ENCODE assay signal across 11 mouse cellular contexts in the genomic region with DNA sequence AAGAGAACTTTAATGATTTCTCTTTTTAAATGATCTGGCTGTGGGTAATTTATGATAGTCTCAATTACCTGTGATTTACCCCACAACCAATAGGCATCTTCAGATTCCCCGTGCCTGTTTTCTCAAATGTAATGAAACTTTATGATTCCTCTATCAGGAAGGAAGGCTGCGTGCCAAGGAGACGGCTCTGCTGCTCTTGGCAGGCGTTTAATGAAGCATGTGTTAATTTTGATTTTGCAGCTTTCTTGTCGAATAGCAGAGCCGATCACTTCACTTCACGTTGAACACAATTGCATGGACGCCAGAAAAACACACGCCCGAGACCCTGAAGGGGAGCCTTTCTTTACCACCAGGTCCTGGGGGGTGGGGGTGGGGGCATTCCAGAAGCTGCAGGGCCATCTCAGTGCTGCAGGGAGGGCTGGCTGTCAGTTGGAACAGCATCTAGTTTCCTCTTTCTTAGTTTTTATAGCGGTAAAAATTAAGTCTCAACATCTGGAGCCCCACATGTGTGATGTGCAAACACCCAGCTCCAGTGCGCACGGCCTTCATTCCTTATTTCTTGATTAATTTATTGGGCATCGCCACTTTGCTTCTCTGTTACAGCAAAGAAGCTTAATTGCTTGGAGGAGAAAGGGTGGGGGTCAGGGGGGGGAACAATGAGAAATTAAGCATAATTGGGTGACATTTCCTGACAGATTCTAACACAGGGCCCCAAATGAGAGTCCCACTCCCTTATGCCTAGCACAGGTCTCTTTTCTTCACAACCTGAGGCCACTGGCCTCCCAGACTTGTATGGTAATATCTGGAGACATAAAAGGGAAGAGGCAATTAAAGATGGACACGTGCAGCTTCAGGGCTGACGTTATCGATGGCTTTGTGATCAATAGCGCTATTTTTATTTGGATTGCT.
DNase-seq lines count a peak whose midpoint lies in the region; ATAC-seq and TF ChIP-seq lines count a peak whose summit lies in the region.
"Had no signal": no experiment of that assay in that cellular context is flagged by ENCODE, and none has a peak within 500 bp of the region (broad histone marks: within the 10 kb centered on the region; RNA-seq: fewer than 3 reads in every experiment).

No protein-coding gene starts in this region.

- no peak for TF ChIP-seq CTCF in kidney, postnatal 0 days (IDR thresholded peaks at IDR 0.05; ENCODE audit: low read depth)

- ATAC-seq in kidney, postnatal 0 days (replicated peaks; ENCODE audit: low FRiP score, low read depth) = no peak
- ATAC-seq in forebrain, embryonic 14.5 days = peak; percentile 50; the same call in 1 of the 2 replicates
- peak; percentile 46 for ATAC-seq in limb, embryonic 14.5 days (ENCODE audit: low FRiP score, low read depth)
- ATAC-seq in frontal cortex, adult (ENCODE audit: low TSS enrichment) = no peak

- H3K27ac ChIP-seq in kidney, postnatal 0 days = no peak overlapping the region
- no peak overlapping the region for H3K27ac ChIP-seq in forebrain, embryonic 14.5 days (ENCODE audit: low read depth, low read length)
- H3K27ac ChIP-seq in limb, embryonic 14.5 days (replicated peaks; ENCODE audit: low read depth, low read length) = peak overlapping the region; percentile 65

- peak overlapping the region; percentile 10; the same call in 1 of the 2 replicates for H3K4me2 ChIP-seq in kidney, postnatal 0 days (ENCODE audit: low read length)
- H3K4me2 ChIP-seq in forebrain, embryonic 14.5 days (ENCODE audit: low read length) = no peak overlapping the region
- H3K4me2 ChIP-seq in limb, embryonic 14.5 days (replicated peaks; ENCODE audit: low read depth, low read length, severe bottlenecking) = no peak overlapping the region; the same call in 1 of the 2 replicates

- TF ChIP-seq POLR2A in limb, embryonic 14.5 days (IDR thresholded peaks at IDR 0.05; ENCODE audit: borderline replicate concordance, extremely low read depth, insufficient read depth, insufficient read length) = no peak

- peaks cover 10% of the 10 kb centered on the region; the same call in 1 of the 2 replicates for H3K4me1 ChIP-seq in kidney, postnatal 0 days (replicated peaks; ENCODE audit: insufficient read depth, low read length)
- H3K4me1 ChIP-seq in forebrain, embryonic 14.5 days (ENCODE audit: control insufficient read depth, insufficient read depth, low read length) = peaks cover 3% of the 10 kb centered on the region; the same call in 1 of the 2 replicates
- H3K4me1 ChIP-seq in limb, embryonic 14.5 days (ENCODE audit: control insufficient read depth, insufficient read depth, low read length) = peaks cover 18% of the 10 kb centered on the region

- WGBS in kidney, postnatal 0 days = 25% methylated on average over 18 of the region's 18 CpGs
- 31% methylated on average over 18 of the region's 18 CpGs for WGBS in forebrain, embryonic 14.5 days
- 17% methylated on average over 18 of the region's 18 CpGs for WGBS in limb, embryonic 14.5 days

- no peak overlapping the region for H3K4me3 ChIP-seq in kidney, postnatal 0 days (replicated peaks; ENCODE audit: low read depth, low read length)
- H3K4me3 ChIP-seq in forebrain, embryonic 14.5 days (ENCODE audit: low read depth, low read length) = no peak overlapping the region
- no peak overlapping the region for H3K4me3 ChIP-seq in limb, embryonic 14.5 days (replicated peaks; ENCODE audit: low read length)

- no peaks in the 10 kb centered on the region for H3K27me3 ChIP-seq in kidney, postnatal 0 days (ENCODE audit: insufficient read depth, low read length)
- H3K27me3 ChIP-seq in forebrain, embryonic 14.5 days (replicated peaks; ENCODE audit: control insufficient read depth, insufficient read depth, low read length) = no peaks in the 10 kb centered on the region
- no peaks in the 10 kb centered on the region for H3K27me3 ChIP-seq in limb, embryonic 14.5 days (ENCODE audit: control insufficient read depth, insufficient read depth, low read length)

- no peak overlapping the region for H3K9ac ChIP-seq in kidney, postnatal 0 days (ENCODE audit: low read depth, low read length)
- no peak overlapping the region for H3K9ac ChIP-seq in forebrain, embryonic 14.5 days (ENCODE audit: low read length)
- no peak overlapping the region for H3K9ac ChIP-seq in limb, embryonic 14.5 days (ENCODE audit: low read depth, low read length, severe bottlenecking)

- H3K9me3 ChIP-seq in kidney, postnatal 0 days (replicated peaks; ENCODE audit: low read length) = no peaks in the 10 kb centered on the region
- peaks cover 5% of the 10 kb centered on the region; the same call in 1 of the 2 replicates for H3K9me3 ChIP-seq in forebrain, embryonic 14.5 days (replicated peaks; ENCODE audit: control insufficient read depth, low read length)
- 0 out of 2 replicates have a peak, but pooled peaks cover 4% of the 10 kb centered on the region for H3K9me3 ChIP-seq in limb, embryonic 14.5 days (ENCODE audit: control insufficient read depth, low read length)

- no peaks in the 10 kb centered on the region for H3K36me3 ChIP-seq in kidney, postnatal 0 days (ENCODE audit: insufficient read depth, low read length)
- no peaks in the 10 kb centered on the region for H3K36me3 ChIP-seq in forebrain, embryonic 14.5 days (ENCODE audit: control insufficient read depth, insufficient read depth, low read length)
- H3K36me3 ChIP-seq in limb, embryonic 14.5 days (ENCODE audit: control insufficient read depth, insufficient read depth, low read length) = no peaks in the 10 kb centered on the region

- DNase-seq in kidney, postnatal 0 days (ENCODE audit: low spot score) = peak; percentile 51
- DNase-seq in kidney, postnatal 36 days = no peak
- peak; percentile 70 for DNase-seq in MN1 (ENCODE audit: low spot score)
- DNase-seq in forebrain, embryonic 14.5 days (ENCODE audit: low spot score) = peak; percentile 83
- DNase-seq in limb, embryonic 14.5 days (ENCODE audit: low spot score) = peak; percentile 69
- DNase-seq in ovary, adult 18-20 months (ENCODE audit: low spot score) = no peak
- DNase-seq in testis, postnatal 14 days (ENCODE audit: low spot score) = no peak
- DNase-seq: adrenal gland, adult 8-10 months; heart, postnatal 10 days; lung, adult 18-20 months had no signal

Comparison
In these comparisons a context has a peak if more than half of its experiments do, and no peak if none do; other contexts are left out.
1. DNase-seq: peak in kidney, postnatal 0 days (single experiment), MN1 (single experiment), forebrain, embryonic 14.5 days (single experiment) and limb, embryonic 14.5 days (single experiment); none in kidney, postnatal 36 days (0 of 2), ovary, adult 18-20 months (single experiment) and testis, postnatal 14 days (single experiment).
2. ATAC-seq: peak in forebrain, embryonic 14.5 days (single experiment) and limb, embryonic 14.5 days (single experiment); none in kidney, postnatal 0 days (single experiment) and frontal cortex, adult (single experiment).